Mouse (Mus musculus): ENCODE measurements at regions not wholly inside any gene's neighbourhood (a gene's known extent, or its start where the extent isn't known, plus 50 kb on each side); places are given as distances from the start of the nearest gene placed in this dataset.

DNA sequence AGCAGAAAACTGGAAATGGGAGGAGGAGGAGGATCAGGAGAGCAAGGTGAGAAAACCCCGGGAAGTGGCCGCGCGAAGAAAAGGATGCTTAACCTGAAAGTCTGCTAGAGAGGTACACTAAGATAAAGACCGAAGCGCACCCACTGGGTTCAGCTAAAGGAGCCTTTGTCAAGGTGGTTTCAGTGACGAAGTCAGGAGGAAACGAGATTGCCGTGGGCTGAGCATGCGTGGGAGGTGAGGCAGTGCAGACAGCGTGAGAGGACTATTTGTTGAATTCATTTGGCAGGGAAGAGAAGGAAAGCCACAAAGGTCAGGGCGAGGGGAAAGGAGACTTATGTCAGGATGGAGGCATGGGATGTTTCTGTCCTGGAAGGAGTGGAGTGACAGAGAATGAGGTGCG lies 90.2 kb downstream of the Klf4 start:
- no peak for TF ChIP-seq EP300 (IDR thresholded peaks at IDR 0.05; ENCODE audit: low read depth)
- TF ChIP-seq CTCF (IDR thresholded peaks at IDR 0.05; ENCODE audit: low read depth), result no peak
